Mouse (Mus musculus) lung, adult 2 months (tissue): ENCODE results near the gene Zfp12.

Source experiments
- CTCF ChIP-seq: fragments of 200-500 bp; IDR thresholded peaks from 2 replicates; pipeline ENCODE4 v1.5.1; 2011; ENCODE audit warnings: mild to moderate bottlenecking, low read length, control low read depth; ENCODE audit not compliant: insufficient read depth
- POLR2A ChIP-seq: fragments of 200-500 bp; IDR thresholded peaks from 2 replicates; pipeline ENCODE4 v1.6.1; 2011; ENCODE audit warnings: low read depth, mild to moderate bottlenecking, control low read depth, low read length, borderline replicate concordance; ENCODE audit errors: extremely low read depth

GRCm38 (mm10) chr5:143253186-143253880 lies 18.4 kb downstream of the Zfp12 start:
- TF ChIP-seq CTCF (no peak), POLR2A (no peak)
